Mouse (Mus musculus) lung, adult 2 months (tissue): Measurements from ENCODE around the gene Myb. TPM values are rescaled to one million over a fixed set of nuclear protein-coding genes. Genes with fewer than 3 reads are reported as not detected.

ENCODE experiments used
- DNase-seq: peaks from one replicate; pipeline ENCODE4 v3.0.0; 2022
- H3K4me1 ChIP-seq: fragments of 200-500 bp; 2 replicates; pipeline ENCODE4 v1.6.1; 2011; ENCODE audit warnings: low read length; ENCODE audit not compliant: control insufficient read depth, insufficient read depth
- H3K4me3 ChIP-seq: fragments of 200-500 bp; replicated peaks from 2 replicates; pipeline ENCODE3; 2011; ENCODE audit warnings: low read depth, mild to moderate bottlenecking, control low read depth, low read length; ENCODE audit errors: extremely low read depth
- CTCF ChIP-seq: fragments of 200-500 bp; IDR thresholded peaks from 2 replicates; pipeline ENCODE4 v1.5.1; 2011; ENCODE audit warnings: mild to moderate bottlenecking, low read length, control low read depth; ENCODE audit not compliant: insufficient read depth
- POLR2A ChIP-seq: fragments of 200-500 bp; IDR thresholded peaks from 2 replicates; pipeline ENCODE4 v1.6.1; 2011; ENCODE audit warnings: low read depth, mild to moderate bottlenecking, control low read depth, low read length, borderline replicate concordance; ENCODE audit errors: extremely low read depth
- WGBS: fragments of 180-500 bp; shearing (Covaris S2); methylation state at CpG from one replicate; pipeline ENCODE4 v1.1.7; 2018; 5-methylcytosine and 5-hydroxymethylcytosine counted together
- polyA plus RNA-seq: library from polyadenylated mRNA; depleted of rRNA; stranded (reverse); fragments of >200 nt; gene quantifications from 2 replicates; pipeline ENCODE4 v1.2.3, GENCODE M21; 2012

The Myb gene
- polyA plus RNA-seq, 1 experiment: 5.1 TPM

GRCm38 (mm10) chr10:21105206-21105605 is 55.6 kb downstream of the Myb start:
- DNase-seq: no peak
- no peak for TF ChIP-seq POLR2A
- no peak for TF ChIP-seq CTCF
- Histone ChIP-seq H3K4me3 (no peak overlapping the region), H3K4me1 (no peaks in the 10 kb centered on the region)
- WGBS: 93% methylated on average over 2 of the region's 2 CpGs

GRCm38 (mm10) chr10:21102689-21103088 is 58.1 kb downstream of the Myb start:
- WGBS: 79% methylated on average over 7 of the region's 7 CpGs
- Histone ChIP-seq H3K4me1 (no peaks in the 10 kb centered on the region), H3K4me3 (no peak overlapping the region)
- TF ChIP-seq POLR2A (no peak), CTCF (no peak)
- no peak for DNase-seq

- 71% methylated on average over 4 of the region's 4 CpGs for WGBS
- TF ChIP-seq CTCF (no peak), POLR2A (no peak)
- DNase-seq: no peak
- H3K4me1 ChIP-seq: no peaks in the 10 kb centered on the region
- no peak overlapping the region for H3K4me3 ChIP-seq
These were observed 58.8 kb downstream of the Myb start for GRCm38 (mm10) chr10:21101948-21102347.

- 42% methylated on average over 9 of the region's 9 CpGs for WGBS
- Histone ChIP-seq H3K4me1 (no peaks in the 10 kb centered on the region), H3K4me3 (no peak overlapping the region)
- TF ChIP-seq CTCF: no peak
- no peak for TF ChIP-seq POLR2A
- DNase-seq: no peak
These were observed 60.0 kb downstream of the Myb start for GRCm38 (mm10) chr10:21100646-21101249.

GRCm38 (mm10) chr10:21099515-21099914 is 61.3 kb downstream of the Myb start:
- DNase-seq: no peak
- 73% methylated on average over 7 of the region's 7 CpGs for WGBS

GRCm38 (mm10) chr10:21095541-21095940 is 65.2 kb downstream of the Myb start:
- no peaks in the 10 kb centered on the region for H3K4me1 ChIP-seq
- 89% methylated on average over 14 of the region's 14 CpGs for WGBS

More at GRCm38 (mm10) chr10:21099515-21099914, 61.3 kb downstream of the Myb start:
- Histone ChIP-seq H3K4me3 (no peak overlapping the region), H3K4me1 (no peaks in the 10 kb centered on the region)
- TF ChIP-seq POLR2A (no peak), CTCF (no peak)

GRCm38 (mm10) chr10:21094896-21095295 is 65.9 kb downstream of the Myb start:
- H3K4me1 ChIP-seq: no peaks in the 10 kb centered on the region
- H3K4me3 ChIP-seq: no peak overlapping the region
- TF ChIP-seq POLR2A: no peak
- 91% methylated on average over 2 of the region's 2 CpGs for WGBS
- no peak for DNase-seq

More at GRCm38 (mm10) chr10:21095541-21095940, 65.2 kb downstream of the Myb start:
- TF ChIP-seq CTCF (no peak), POLR2A (no peak)
- DNase-seq: no peak
- no peak overlapping the region for H3K4me3 ChIP-seq

GRCm38 (mm10) chr10:21093301-21093700 is 67.5 kb downstream of the Myb start:
- WGBS: 92% methylated on average over 5 of the region's 5 CpGs
- Histone ChIP-seq H3K4me3 (no peak overlapping the region), H3K4me1 (no peaks in the 10 kb centered on the region)
- DNase-seq: no peak
- TF ChIP-seq CTCF: no peak
- TF ChIP-seq POLR2A: no peak

- H3K4me3 ChIP-seq: no peak overlapping the region
- no peak for DNase-seq
These were observed 68.1 kb downstream of the Myb start for GRCm38 (mm10) chr10:21092501-21093270.

GRCm38 (mm10) chr10:21090922-21091700 is 69.7 kb downstream of the Myb start:
- Histone ChIP-seq H3K4me3 (no peak overlapping the region), H3K4me1 (no peaks in the 10 kb centered on the region)
- 67% methylated on average over 8 of the region's 8 CpGs for WGBS
- DNase-seq: no peak
- TF ChIP-seq CTCF (no peak), POLR2A (no peak)

More at GRCm38 (mm10) chr10:21092501-21093270, 68.1 kb downstream of the Myb start:
- no peaks in the 10 kb centered on the region for H3K4me1 ChIP-seq
- no peak for TF ChIP-seq POLR2A
- no peak for TF ChIP-seq CTCF
- 41% methylated on average over 18 of the region's 18 CpGs for WGBS

GRCm38 (mm10) chr10:21089541-21089940 is 71.2 kb downstream of the Myb start:
- no peak overlapping the region for H3K4me3 ChIP-seq
- WGBS: 62% methylated on average over 3 of the region's 3 CpGs
- no peak for DNase-seq
- H3K4me1 ChIP-seq: no peaks in the 10 kb centered on the region
- TF ChIP-seq CTCF: no peak
- TF ChIP-seq POLR2A: no peak
